Mouse (Mus musculus): Measurements from ENCODE around the gene Agrn.
A peak's percentile ranks its signal among the peaks of the same experiment; 100 is the strongest.

Agrn gene

GRCm38 (mm10) chr4:156197131-156197828, at the start of gene Agrn:
Gene Agrn (minus strand): TSS chr4:156197488.
- DNase-seq: peak; percentile 98

GRCm38 (mm10) chr4:156236651-156237447, 39.6 kb upstream of the Agrn start:
- DNase-seq: no peak

- peak; percentile 99 for DNase-seq
These were observed 38.7 kb upstream of the Agrn start, which contains the start of gene Noc2l for GRCm38 (mm10) chr4:156235808-156236533. Gene Noc2l (plus strand): TSS chr4:156236010.

GRCm38 (mm10) chr4:156235360-156235770, 38.1 kb upstream of the Agrn start:
- no peak for DNase-seq

DNA sequence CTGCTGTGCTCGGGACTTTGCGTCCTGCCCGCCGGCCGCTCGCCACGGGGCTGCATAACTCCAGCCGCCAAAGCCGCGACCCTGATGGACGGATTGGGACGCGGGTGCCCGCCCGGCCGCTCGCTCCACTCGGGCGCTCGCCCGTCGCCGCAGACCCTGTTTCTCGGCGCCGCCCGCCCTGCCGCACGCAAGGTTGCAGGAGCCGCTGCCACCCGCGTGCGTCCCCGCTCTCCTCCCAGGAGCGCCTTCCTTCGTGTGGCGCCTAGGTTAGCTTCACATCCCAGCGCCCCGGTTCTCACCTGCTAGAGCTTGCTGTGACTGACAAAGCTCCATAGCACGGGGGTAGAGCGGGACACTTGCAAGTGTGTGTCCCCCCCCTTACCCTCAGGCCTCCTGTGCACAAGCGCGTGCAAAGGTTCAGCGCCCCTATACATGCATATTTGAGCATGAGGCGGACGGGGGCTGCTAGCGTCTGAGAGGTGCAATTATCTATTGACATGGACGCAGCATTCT, 37.5 kb upstream of the Agrn start, which contains the start of gene Plekhn1:
TSS of gene Plekhn1 (minus strand) at position 157 of the 513 bp plus-strand sequence.
- DNase-seq: peak; percentile 98

- peak; percentile 94 for DNase-seq
These were observed 36.8 kb upstream of the Agrn start for GRCm38 (mm10) chr4:156234021-156234501.

DNA sequence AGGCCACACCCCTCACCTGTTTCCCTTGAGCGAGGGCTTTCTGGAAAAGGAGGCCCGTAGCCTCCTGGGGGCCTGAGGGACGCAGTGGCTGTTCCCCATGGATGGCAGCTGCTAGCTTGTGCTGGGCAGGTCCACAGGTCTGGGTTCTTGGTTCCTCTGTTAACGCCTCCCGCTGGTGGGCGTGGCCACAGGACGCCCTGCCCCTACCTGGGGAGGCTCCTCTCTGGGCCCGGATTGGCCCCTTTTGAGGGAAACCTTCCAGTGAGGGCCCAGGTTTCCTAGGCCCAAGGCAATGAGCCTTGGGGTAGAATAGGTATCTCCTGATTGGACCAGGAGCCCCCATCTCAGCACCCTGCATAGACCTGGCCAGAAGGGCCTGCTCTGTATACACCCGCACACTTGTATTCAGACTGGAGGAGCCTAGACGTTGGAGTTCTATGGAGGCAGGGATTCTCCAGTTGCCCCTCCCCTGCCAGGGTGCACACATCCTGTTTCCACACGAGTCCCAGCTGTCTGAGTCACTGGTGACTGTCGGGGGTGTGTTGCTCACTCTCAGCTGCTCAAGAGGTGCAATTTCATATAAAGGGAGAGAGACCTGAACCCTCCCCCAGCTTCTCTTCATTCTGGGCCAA, 31.2 kb upstream of the Agrn start:
- DNase-seq: peak; percentile 94

DNA sequence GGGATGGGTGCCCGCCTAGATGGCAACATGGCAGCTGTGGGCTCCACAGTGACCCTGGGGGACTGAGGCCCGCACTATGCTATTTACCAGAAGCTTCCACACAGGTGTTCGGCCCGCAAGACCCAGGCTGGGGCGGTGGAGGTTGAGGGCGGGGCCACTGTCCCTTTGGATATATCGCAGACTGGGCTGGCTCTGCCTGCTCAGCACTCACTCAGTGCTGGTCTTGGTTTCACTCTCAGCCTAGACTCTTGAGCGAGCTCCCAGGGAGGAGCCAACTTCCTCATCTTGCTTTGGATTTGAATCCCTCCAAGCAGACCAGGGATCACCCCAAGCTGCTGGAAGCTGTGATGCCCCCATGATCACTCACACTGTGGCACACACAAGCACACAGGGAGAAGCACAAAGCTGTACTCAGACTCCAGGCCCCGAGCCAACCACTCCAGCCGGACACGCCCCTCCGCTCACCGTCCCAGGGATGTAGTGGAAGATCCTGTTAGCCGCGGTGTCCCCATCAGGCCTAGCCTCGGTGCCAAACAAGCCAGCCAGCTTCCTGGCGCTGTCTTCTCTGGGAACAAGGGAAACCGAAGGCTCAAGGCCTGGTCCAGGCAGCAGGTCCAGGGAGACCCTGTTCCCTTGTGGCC, 30.6 kb upstream of the Agrn start:
- peak; percentile 96 for DNase-seq

DNA sequence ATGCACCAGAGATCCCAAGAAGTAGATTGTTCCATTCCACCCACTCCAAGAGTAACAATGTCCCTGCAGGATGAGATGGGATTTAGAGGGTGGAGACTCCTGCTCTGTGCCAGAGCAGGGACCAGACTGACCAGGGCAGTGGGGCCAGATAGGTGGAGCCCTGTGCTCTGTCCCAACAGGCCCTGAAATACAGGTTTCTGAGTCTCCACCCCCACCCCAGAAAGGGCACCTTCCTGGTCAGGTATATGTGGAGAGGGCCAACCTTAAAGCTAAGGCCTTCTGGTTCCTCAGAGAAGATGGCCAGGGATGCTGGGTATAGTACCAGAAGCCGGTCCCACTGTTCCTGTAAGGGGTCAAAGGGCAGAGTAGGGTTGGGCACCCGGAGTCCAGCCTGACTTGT, 27.0 kb upstream of the Agrn start:
- no peak for DNase-seq

DNA sequence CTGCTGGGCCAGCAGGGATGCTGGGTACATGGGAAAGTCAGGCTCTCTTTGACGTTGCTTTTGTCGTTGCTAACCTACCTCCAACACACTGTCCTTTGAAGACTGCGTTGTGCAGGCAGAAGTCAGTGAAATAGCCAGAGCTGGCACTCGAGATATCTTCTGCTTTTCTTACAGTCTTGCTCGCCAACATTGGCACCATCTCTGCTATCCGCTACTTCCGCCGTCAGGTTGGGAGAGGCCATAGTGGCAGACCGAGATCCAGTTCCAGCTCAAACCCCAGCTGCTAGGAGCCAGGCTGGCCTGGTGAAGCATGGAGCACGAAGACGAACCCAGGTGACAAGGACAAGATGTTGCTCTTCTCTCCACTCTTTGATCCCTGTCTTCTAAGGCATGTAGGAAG, 22.6 kb upstream of the Agrn start:
- no peak for DNase-seq

GRCm38 (mm10) chr4:156217838-156218237, 20.6 kb upstream of the Agrn start:
- peak; percentile 95 for DNase-seq

GRCm38 (mm10) chr4:156217022-156217669, 19.9 kb upstream of the Agrn start:
- DNase-seq: peak; percentile 97

GRCm38 (mm10) chr4:156216196-156216595, 18.9 kb upstream of the Agrn start:
- DNase-seq: no peak

DNA sequence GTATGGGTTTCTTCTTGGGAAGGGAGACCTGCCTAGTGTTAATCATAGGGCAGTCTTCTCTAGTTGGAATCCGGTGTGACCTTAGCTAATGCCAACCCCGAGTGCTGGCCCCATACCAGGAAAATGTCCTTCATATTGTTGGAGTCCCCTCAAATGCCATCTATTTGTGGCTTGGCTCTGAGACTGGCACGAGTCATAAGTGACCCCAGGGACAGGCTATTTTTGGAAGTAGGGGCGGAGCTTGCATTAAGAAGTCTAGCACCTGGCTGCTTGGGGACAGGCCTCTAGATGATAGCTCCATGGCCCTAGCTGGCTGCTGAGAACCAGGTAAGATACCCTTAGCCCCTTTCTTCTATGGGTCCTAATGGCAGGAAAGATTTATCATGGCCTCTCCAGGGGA, 18.4 kb upstream of the Agrn start, which contains the start of gene Perm1:
TSS of gene Perm1 (plus strand) at position 220 of the 400 bp plus-strand sequence.
- peak; percentile 98 for DNase-seq

DNA sequence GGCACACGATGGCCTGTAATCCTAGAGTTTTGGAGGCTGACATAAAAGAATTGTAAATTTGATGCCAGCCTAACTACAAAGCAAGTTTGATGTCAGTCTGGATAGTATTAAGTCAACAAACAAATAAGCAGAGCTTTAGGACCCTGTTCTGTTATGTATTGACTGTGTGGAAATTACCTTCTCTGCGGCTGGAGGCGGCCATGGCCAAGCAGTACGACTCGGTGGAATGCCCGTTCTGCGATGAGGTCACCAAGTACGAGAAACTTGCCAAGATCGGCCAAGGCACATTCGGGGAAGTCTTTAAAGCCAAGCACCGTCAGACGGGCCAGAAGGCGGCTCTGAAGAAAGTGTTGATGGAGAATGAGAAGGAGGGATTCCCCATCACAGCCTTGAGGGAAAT, 15.8 kb upstream of the Agrn start:
- DNase-seq: peak; percentile 63

DNA sequence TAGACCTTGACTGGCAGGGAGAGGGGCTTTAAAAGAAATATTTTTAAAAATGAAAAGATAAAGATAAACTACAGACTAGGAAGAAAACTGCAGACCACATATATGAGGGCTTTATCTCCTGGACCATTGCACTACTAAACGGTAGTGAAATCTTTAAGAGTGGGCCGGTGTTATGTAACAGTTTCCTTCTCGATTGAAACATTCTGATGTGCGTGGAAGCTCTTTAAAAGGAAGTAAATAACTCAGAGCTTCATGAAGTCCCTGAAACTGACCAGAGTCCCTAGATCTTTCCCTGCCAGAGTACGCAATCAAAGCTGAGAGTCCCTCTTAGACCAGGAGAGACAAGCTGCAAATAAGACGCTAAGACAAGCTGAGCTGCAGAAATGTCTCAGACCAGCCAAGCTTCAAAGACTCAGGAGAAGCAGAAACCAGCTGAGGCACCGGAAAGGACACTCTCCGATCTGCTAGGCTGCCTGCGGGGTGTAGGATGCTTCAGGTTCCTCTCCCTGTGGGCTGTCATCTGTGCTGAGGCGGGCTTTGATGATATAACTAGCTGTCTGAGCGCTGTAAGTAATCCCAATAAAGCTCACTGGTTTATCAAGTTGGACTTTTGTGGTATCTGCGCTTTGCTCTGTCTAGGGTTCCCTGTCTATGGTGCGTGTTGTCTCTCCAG, 12.8 kb upstream of the Agrn start:
- DNase-seq: no peak

DNA sequence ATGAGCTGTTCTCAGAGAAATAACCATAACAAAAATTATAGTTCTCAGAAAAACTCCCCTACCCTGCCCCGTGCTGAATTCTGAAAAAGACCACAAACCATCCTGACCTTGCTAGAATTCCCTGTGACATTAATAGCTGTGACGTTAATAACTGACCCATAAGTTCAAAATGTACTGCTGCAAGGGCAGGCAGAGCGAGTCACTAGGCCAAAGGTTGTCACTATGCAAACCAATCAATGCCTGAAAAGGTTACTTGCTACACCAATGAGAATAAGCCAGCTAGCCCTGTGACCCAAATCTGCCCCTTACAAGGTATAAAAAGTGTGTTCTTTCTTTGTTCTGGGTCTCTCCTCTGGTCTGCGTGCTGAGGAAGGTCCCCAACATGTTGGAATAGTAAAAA, 11.6 kb upstream of the Agrn start:
- no peak for DNase-seq

DNA sequence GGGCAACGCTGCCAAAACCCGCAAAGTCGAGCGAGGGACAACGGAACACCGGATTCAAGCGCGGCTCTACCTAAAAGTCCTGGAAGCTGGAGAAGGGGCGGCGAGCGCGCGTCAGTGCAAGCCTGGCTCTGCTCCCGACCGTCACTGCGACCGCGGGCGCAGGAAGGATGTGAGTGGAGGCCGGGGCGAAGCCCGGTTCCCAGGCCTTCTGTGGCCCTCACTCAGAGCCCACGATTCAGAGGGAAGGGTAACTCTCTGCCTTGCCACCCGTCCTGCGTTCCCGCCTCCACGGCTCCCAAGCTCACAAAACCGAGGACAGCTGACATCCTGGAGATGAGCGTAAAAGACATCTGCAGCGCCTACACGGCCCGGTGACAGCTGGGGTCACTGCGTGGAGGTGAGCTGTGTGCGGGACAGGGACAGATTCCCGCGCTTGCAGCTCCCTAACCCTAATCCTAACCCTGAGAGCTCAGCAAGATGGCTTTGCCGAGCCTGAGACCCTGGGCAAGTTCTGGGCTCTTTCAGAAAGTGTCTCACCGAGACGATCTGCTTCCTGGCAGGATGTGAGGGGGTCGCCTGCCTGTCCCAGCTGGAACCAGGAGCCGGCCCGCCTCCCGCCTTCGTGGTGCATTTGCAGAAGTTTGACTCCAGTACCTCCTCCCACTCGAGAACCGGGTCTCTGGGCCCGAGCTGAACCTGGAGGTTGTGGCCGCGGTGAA, 6.3 kb upstream of the Agrn start:
- peak; percentile 95 for DNase-seq

GRCm38 (mm10) chr4:156203001-156203412, 5.7 kb upstream of the Agrn start, which contains the start of gene AW011738:
Gene AW011738 (plus strand): TSS chr4:156203304.
- DNase-seq: peak; percentile 98

- DNase-seq: peak; percentile 96
These were observed 5.2 kb upstream of the Agrn start for GRCm38 (mm10) chr4:156202462-156202893.
